Mouse (Mus musculus) midbrain, postnatal 0 days (tissue): Measurements from ENCODE around the gene Dnajc12. TPM values are rescaled to one million over a fixed set of nuclear protein-coding genes. Genes with fewer than 3 reads are reported as not detected.

Source experiments
- ATAC-seq: fragments of 200-750 bp; cut with Nextera tagmentation; 2 replicates; pipeline ENCODE4 v1.8.0; 2017; ENCODE audit warnings: moderate number of reproducible peaks, mild to moderate bottlenecking, moderate TSS enrichment, moderate library complexity; ENCODE audit not compliant: low FRiP score
- DNase-seq: peaks from one replicate; pipeline ENCODE4 v3.0.0-alpha.2; 2015; ENCODE audit warnings: low spot score
- H3K27ac ChIP-seq: fragments of 300-500 bp; sonication (generic); 2 replicates; pipeline ENCODE4 v1.5.1; 2014; ENCODE audit warnings: low read depth, mild to moderate bottlenecking, low read length, mixed read lengths
- H3K27me3 ChIP-seq: fragments of 300-500 bp; sonication (generic); 2 replicates; pipeline ENCODE4 v1.6.1; 2014; ENCODE audit warnings: low read length, control low read depth, mixed read lengths; ENCODE audit not compliant: insufficient read depth
- H3K36me3 ChIP-seq: fragments of 300-500 bp; sonication (generic); 2 replicates; pipeline ENCODE4 v1.6.1; 2014; ENCODE audit warnings: low read length, control low read depth, mixed read lengths; ENCODE audit not compliant: insufficient read depth
- H3K4me1 ChIP-seq: fragments of 300-500 bp; sonication (generic); 2 replicates; pipeline ENCODE4 v1.6.1; 2014; ENCODE audit warnings: mild to moderate bottlenecking, control low read depth, antibody characterized with exemption, low read length, mixed read lengths; ENCODE audit not compliant: insufficient read depth
- H3K4me2 ChIP-seq: fragments of 300-500 bp; sonication (generic); 2 replicates; pipeline ENCODE4 v1.6.1; 2014; ENCODE audit warnings: low read depth, mild to moderate bottlenecking, low read length, mixed read lengths; ENCODE audit not compliant: poor library complexity, severe bottlenecking
- H3K4me3 ChIP-seq: fragments of 300-500 bp; sonication (generic); 2 replicates; pipeline ENCODE4 v1.5.1; 2014; ENCODE audit warnings: low read depth, mild to moderate bottlenecking, low read length, moderate library complexity
- H3K9ac ChIP-seq: fragments of 300-500 bp; sonication (generic); replicated peaks from 2 replicates; pipeline ENCODE4 v1.6.1; 2014; ENCODE audit warnings: mild to moderate bottlenecking, low read length, moderate library complexity, mixed read lengths; ENCODE audit not compliant: poor library complexity, severe bottlenecking
- H3K9me3 ChIP-seq: fragments of 300-500 bp; sonication (generic); 2 replicates; pipeline ENCODE4 v1.6.1; 2016; ENCODE audit warnings: low read length, control low read depth
- CTCF ChIP-seq: IDR thresholded peaks from 2 replicates; pipeline ENCODE4 v1.5.1; 2016; ENCODE audit warnings: antibody characterized with exemption, mild to moderate bottlenecking
- WGBS: fragments of 180-500 bp; shearing (Covaris S2); extraction: QIAGEN DNeasy Blood & Tissue Kit; methylation state at CpG from one replicate; pipeline ENCODE4 v1.1.7; 2014; 5-methylcytosine and 5-hydroxymethylcytosine counted together
- polyA plus RNA-seq: library from polyadenylated mRNA; unstranded; fragments of >200 nt; fragmentation: Nextera tagmentation; extraction: Ambion mirVana; gene quantifications from 2 replicates; pipeline ENCODE4 v1.2.1, GENCODE M21; 2015
- total RNA-seq: library from RNA; depleted of rRNA; stranded (reverse); fragments of >200 nt; gene quantifications from 2 replicates; pipeline ENCODE4 v1.2.3, GENCODE M21; 2014

The Dnajc12 gene
- total and polyA plus RNA-seq, 2 experiments from 2014 or later: 12.8 to 25.5 TPM

- no peaks in the 10 kb centered on the region for H3K36me3 ChIP-seq
- H3K27me3 ChIP-seq: no peaks in the 10 kb centered on the region
- no peak overlapping the region for H3K4me2 ChIP-seq
- H3K9me3 ChIP-seq: no peaks in the 10 kb centered on the region
- H3K9ac ChIP-seq: no peak overlapping the region
- no peaks in the 10 kb centered on the region for H3K4me1 ChIP-seq
- ATAC-seq (no peak), DNase-seq (no peak)
- H3K27ac ChIP-seq: no peak overlapping the region
- no peak overlapping the region for H3K4me3 ChIP-seq
- WGBS: 84% methylated on average over 9 of the region's 9 CpGs
- no peak for TF ChIP-seq CTCF
These were observed 41.6 kb downstream of the Dnajc12 start for GRCm38 (mm10) chr10:63423591-63424474.

GRCm38 (mm10) chr10:63424475-63424814 is 42.2 kb downstream of the Dnajc12 start:
- TF ChIP-seq CTCF: peak; percentile 58
- no peak overlapping the region for H3K27ac ChIP-seq
- ATAC-seq: no peak

GRCm38 (mm10) chr10:63427146-63427545 is 44.9 kb downstream of the Dnajc12 start:
- Histone ChIP-seq H3K9ac (no peak overlapping the region), H3K27me3 (no peaks in the 10 kb centered on the region), H3K9me3 (no peaks in the 10 kb centered on the region), H3K36me3 (no peaks in the 10 kb centered on the region), H3K27ac (no peak overlapping the region), H3K4me1 (no peaks in the 10 kb centered on the region), H3K4me3 (no peak overlapping the region), H3K4me2 (no peak overlapping the region)
- ATAC-seq: no peak
- 84% methylated on average over 8 of the region's 8 CpGs for WGBS
- no peak for TF ChIP-seq CTCF
- no peak for DNase-seq

More at GRCm38 (mm10) chr10:63424475-63424814, 42.2 kb downstream of the Dnajc12 start:
- Histone ChIP-seq H3K4me2 (no peak overlapping the region), H3K4me3 (no peak overlapping the region), H3K9me3 (no peaks in the 10 kb centered on the region), H3K9ac (no peak overlapping the region), H3K4me1 (no peaks in the 10 kb centered on the region), H3K36me3 (no peaks in the 10 kb centered on the region), H3K27me3 (no peaks in the 10 kb centered on the region)
- DNase-seq: peak; percentile 5

GRCm38 (mm10) chr10:63428243-63429022 is 46.2 kb downstream of the Dnajc12 start:
- peak overlapping the region; percentile 48 for H3K9ac ChIP-seq
- ATAC-seq: no peak
- H3K36me3 ChIP-seq: no peaks in the 10 kb centered on the region
- DNase-seq: peak; percentile 52
- 21% methylated on average over 19 of the region's 19 CpGs for WGBS
- H3K4me1 ChIP-seq: no peaks in the 10 kb centered on the region
- no peaks in the 10 kb centered on the region for H3K27me3 ChIP-seq
- peak overlapping the region; percentile 75 for H3K4me3 ChIP-seq
- peak; percentile 29; the same call in 1 of the 2 replicates for TF ChIP-seq CTCF
- peak overlapping the region; percentile 57 for H3K4me2 ChIP-seq
- H3K9me3 ChIP-seq: no peaks in the 10 kb centered on the region
- no peak overlapping the region for H3K27ac ChIP-seq

GRCm38 (mm10) chr10:63429023-63429340 is 46.7 kb downstream of the Dnajc12 start:
- Histone ChIP-seq H3K4me1 (no peaks in the 10 kb centered on the region), H3K36me3 (no peaks in the 10 kb centered on the region), H3K27me3 (no peaks in the 10 kb centered on the region), H3K9ac (peak overlapping the region; percentile 48), H3K27ac (no peak overlapping the region), H3K4me2 (peak overlapping the region; percentile 57), H3K9me3 (no peaks in the 10 kb centered on the region), H3K4me3 (peak overlapping the region; percentile 75)
- TF ChIP-seq CTCF: no peak
- ATAC-seq (no peak), DNase-seq (no peak)
- WGBS: under 1% methylated on average over 11 of the region's 11 CpGs

- peak overlapping the region; percentile 57 for H3K4me2 ChIP-seq
- WGBS: under 1% methylated on average over 34 of the region's 34 CpGs
- no peaks in the 10 kb centered on the region for H3K27me3 ChIP-seq
- no peaks in the 10 kb centered on the region for H3K9me3 ChIP-seq
- ATAC-seq (peak; percentile 93), DNase-seq (peak; percentile 95)
- H3K27ac ChIP-seq: peak overlapping the region; percentile 68
- H3K4me1 ChIP-seq: no peaks in the 10 kb centered on the region
- no peak for TF ChIP-seq CTCF
- no peaks in the 10 kb centered on the region for H3K36me3 ChIP-seq
- peak overlapping the region; percentile 75 for H3K4me3 ChIP-seq
- peak overlapping the region; percentile 64 for H3K9ac ChIP-seq
These were observed 47.1 kb downstream of the Dnajc12 start for GRCm38 (mm10) chr10:63429380-63429779.
